Mouse (Mus musculus) stomach, postnatal 0 days (tissue): ENCODE measurements around the gene Pgm5.
A peak's percentile ranks its signal among the peaks of the same experiment; 100 is the strongest.

Experiments
- CTCF ChIP-seq: IDR thresholded peaks from 2 replicates; pipeline ENCODE4 v1.5.1; 2016; ENCODE audit warnings: antibody characterized with exemption, low read depth, mild to moderate bottlenecking, moderate library complexity
- EP300 ChIP-seq: optimal IDR thresholded peaks from 2 replicates; pipeline ENCODE3; 2016; ENCODE audit warnings: antibody characterized with exemption

DNA sequence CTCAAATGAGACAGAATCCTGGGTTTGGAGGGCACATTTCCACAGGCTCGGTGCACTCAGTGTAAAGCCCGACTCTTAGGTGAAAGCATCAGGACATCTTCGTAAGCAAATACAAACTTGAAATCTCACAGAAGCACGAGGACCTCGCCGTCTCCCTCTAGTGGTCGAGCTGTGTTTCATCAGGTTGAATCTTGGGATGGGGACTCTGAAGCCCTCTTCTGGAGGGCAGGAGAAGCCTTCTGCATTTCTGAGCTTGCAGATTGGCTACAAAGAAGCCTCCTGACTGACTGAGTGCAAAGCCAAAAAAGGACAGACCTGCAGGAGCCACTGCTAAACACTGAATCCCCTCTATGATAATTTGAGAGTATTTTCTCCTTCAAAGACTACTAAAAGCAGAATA, 227.1 kb downstream of the Pgm5 start:
- TF ChIP-seq CTCF (peak; percentile 98), EP300 (no peak)
